Mouse (Mus musculus): ENCODE measurements around the gene Zfhx3.

- no peak for TF ChIP-seq CTCF (IDR thresholded peaks at IDR 0.05; ENCODE audit: low read depth, low read length)
- TF ChIP-seq POLR2A (IDR thresholded peaks at IDR 0.05; ENCODE audit: insufficient read depth, low read length) = no peak
These were observed 77.2 kb downstream of the Zfhx3 start for GRCm38 (mm10) chr8:108019651-108020050.
